Mouse (Mus musculus): Measurements from ENCODE around the gene Tex2. TPM values are rescaled to one million over a fixed set of nuclear protein-coding genes. Genes with fewer than 3 reads are reported as not detected.
"Not testable (repeated sequence)": the region's sequence is repeated elsewhere in the genome, so short reads cannot be mapped to it uniquely, and the experiment has no call there.

Gene Tex2
- total RNA-seq, 1 experiment from 2014 or later: 45.5 TPM

GRCm38 (mm10) chr11:106506211-106506610 is 107.0 kb downstream of the Tex2 start:
- no peak for DNase-seq

DNA sequence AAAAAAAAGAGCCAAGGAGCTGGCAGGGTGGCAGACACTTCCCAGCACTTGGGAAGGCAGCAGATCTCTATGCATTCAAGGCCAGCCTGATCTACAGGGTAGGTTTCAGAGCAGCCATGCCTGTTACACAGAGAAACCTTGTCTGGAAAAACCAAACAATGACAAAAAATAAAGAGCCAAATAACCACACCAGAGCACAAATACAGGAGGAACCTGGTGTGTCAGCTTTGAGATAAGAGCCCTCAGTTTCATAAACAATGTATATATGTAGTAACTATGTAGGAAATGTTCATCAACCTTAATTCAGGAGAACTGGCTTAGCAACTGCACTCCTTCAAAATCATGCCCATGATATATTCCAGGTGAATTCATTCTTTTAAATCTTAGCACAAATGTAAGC is 109.1 kb downstream of the Tex2 start:
- DNase-seq: no peak

- DNase-seq: no peak
Observed at GRCm38 (mm10) chr11:106503425-106503717, 109.9 kb downstream of the Tex2 start.

GRCm38 (mm10) chr11:106502631-106503424 is 110.4 kb downstream of the Tex2 start:
- no peak for DNase-seq

GRCm38 (mm10) chr11:106502159-106502505 is 111.1 kb downstream of the Tex2 start:
- DNase-seq: no peak

DNA sequence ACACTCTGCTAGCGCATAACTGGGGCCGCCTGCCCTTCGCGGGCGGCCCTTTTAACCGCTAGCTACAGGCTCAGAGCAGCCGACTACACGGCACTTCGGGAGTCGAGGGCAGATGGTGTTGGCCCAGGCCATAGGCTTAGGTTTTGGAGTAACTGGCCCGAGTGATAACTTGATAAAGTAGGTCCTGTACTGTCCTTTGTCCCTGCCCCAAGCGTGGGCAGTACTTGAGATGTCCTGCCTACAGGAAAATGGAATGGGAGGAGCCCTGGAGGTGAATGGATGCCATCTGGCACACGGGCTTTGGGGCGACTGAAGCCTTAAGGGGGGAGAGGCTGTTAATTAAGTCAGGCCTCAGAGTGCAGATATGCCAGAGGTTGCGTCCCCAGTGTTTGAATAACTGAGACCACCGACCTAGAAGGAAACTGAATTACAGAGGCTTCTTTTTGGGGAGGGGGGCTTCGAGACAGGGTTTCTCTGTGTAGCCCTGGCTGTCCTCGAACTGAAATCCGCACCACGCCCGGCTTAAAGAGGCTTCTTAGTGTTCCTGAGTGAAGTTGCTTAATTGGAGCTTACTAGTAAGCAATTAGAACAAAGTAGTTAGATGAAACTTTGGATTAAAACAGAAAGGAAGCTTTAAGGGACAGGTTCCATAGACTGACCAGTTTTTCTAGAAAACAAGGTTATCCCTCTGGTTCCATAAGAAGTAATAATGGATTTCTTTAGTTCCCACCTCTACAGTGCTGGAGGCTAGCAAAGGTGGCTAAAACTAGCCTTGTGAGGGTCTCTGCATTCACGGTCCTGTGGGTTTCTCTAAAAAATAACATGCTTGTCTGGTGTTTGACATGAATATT is 111.7 kb downstream of the Tex2 start:
- peak; percentile 63 for DNase-seq

DNA sequence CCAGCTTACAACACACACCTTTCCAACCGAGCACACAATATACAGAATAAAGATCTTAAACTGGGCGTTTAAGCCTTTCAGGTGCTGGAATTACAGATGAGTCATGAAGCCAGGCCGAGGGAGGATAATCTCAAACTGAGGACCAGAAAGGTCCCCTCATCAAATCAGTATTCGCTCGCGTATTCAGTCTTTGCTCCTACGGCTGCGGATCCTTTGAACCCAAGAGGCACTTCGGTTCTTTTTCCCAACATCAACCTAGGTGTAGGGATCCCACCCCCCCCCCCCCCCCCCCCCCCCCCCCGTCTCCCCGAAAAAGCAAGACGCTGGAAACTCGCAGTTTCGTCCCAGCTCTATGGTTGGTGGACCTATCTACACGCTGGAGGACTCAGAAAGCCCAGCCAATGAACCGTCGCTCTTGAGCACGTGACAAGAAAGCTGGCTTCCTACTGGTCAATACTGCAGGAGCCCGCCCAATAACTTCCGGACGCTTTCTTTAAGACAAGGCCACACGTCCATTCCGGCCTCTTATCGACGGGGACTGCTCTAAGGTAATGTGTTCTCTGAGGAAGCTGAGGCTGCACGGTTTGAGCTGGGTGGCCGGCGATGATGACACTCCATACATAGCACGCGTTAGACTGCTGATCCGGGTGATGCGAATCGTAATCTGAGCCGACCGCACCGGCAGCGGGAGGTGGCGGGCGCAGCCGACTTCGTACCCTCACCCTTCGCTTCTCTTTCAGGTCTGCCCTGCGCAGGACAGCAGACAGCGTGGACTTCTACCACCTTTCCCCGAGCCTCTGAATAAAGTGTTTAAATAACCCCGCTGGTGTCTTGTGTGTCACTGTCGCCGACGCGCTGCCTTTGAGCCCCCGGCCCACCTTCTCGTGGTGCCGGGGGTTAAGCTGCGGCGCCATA is 112.6 kb downstream of the Tex2 start:
- DNase-seq: peak; percentile 87

DNA sequence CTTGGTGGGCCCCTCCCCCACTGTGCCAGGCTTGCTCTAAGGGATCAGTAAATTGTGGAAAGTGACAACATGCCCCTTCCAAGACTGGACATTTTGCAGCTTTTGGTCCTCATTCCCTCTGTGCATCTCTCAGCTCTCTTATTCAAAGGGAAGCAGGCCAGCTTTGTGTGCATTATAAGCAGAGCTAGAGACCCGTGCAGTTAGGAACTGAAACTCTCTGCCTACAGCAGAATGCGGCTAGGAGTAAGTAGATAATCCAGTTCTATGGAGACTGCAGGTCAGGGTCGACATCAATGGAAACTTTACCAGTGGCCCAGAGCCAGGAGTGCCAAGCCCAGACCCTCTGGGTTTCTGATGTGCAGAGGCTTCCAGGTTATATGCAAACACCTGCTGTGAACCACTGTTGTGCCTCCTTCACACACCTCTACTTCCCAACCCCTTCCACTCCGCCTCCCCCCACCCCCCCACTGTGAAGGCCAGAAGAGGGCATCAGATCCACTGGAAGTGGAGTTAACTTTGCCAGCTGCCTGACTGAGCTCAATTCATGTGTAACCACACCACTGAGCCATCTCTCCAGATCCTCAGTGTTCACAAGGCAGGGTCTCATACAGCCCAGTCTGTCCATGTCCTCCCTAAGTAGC is 114.4 kb downstream of the Tex2 start:
- DNase-seq: no peak

DNA sequence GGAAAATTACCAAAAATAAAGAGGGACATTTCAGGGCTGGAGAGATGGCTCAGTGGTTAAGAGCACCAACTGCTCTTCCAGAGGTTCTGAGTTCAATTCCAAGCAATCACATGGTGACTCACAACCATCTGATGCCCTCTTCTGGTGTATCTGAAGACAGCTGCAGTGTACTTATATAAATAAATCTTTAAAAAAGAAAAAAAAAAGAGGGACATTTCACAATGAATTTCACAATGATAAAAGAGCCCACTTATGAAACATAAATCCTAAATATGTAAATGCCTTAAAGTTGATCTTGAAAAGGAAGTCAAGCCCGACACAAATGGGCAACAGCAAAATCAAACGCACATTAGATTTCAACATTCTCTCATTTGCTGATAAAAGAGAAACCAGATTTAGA is 115.3 kb downstream of the Tex2 start:
- DNase-seq: no peak

DNA sequence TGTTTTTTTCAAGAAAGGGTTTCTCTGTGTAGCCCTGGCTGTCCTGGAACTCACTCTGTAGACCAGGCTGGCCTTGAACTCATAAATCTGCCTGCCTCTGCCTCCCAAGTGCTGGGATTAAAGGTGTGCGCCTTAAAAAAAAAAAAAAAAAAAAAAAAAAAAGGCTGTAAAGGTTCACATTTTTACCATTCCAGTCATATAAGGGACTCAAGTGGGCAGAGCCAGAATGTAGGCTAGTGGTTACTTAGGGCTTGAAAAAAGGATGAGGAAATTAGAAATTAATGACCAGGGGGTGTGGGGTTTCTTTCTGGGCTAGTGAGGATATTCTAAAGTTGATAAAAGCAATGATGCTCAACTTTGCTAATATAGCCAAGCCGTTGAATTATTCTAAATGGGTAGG is 116.2 kb downstream of the Tex2 start:
- not testable (repeated sequence) for DNase-seq

- DNase-seq: no peak
Observed at GRCm38 (mm10) chr11:106492984-106493669, 120.1 kb downstream of the Tex2 start.

- DNase-seq: peak; percentile 46
Observed at GRCm38 (mm10) chr11:106491393-106491792, 121.8 kb downstream of the Tex2 start.

- DNase-seq: not testable (repeated sequence)
Observed at GRCm38 (mm10) chr11:106490600-106490999, 122.6 kb downstream of the Tex2 start.

- no peak for DNase-seq
Observed at GRCm38 (mm10) chr11:106490057-106490456, 123.2 kb downstream of the Tex2 start.

GRCm38 (mm10) chr11:106489036-106489693 is 124.1 kb downstream of the Tex2 start:
- DNase-seq: no peak

- DNase-seq: no peak
Observed at GRCm38 (mm10) chr11:106488126-106488561, 125.1 kb downstream of the Tex2 start.

GRCm38 (mm10) chr11:106487733-106488115 is 125.5 kb downstream of the Tex2 start, which contains the start of gene Ern1:
Gene Ern1 (minus strand): TSS chr11:106487852.
- DNase-seq: peak; percentile 98

GRCm38 (mm10) chr11:106486866-106487732 is 126.1 kb downstream of the Tex2 start:
- peak; percentile 72 for DNase-seq

GRCm38 (mm10) chr11:106486042-106486865 is 127.0 kb downstream of the Tex2 start:
- no peak for DNase-seq

All from adrenal gland, postnatal 25 days (tissue).